Mouse (Mus musculus) heart, postnatal 0 days (tissue): ENCODE results near the gene Slc39a13.

Source experiments
- CTCF ChIP-seq: IDR thresholded peaks from 2 replicates; pipeline ENCODE4 v1.5.1; 2016; ENCODE audit warnings: antibody characterized with exemption, control low read depth, low read depth
- EP300 ChIP-seq: IDR thresholded peaks from 2 replicates; pipeline ENCODE4 v1.6.1; 2016; ENCODE audit warnings: antibody characterized with exemption, low read depth

DNA sequence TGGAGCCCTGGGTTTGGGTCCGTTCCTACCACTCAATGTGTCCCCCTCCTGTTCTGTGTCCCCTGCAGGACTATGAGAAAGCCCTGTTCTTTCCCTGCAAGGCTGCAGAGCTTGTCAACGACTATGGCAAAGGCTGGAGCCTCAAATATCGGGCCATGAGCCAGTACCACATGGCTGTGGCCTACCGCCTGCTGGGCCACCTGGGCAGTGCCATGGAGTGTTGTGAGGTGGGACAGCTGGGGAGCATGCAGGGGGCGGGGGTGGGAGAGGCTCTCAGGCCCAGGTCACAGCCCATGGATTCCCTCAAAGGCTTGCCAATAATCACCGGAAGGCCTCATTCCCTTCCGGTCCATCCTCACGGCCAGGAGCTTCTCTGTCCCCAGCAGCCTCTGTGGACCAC, 28.4 kb downstream of the Slc39a13 start:
- TF ChIP-seq EP300: no peak
- TF ChIP-seq CTCF: no peak
